Mouse (Mus musculus): ENCODE results near the gene Nfkbia. TPM values are rescaled to one million over a fixed set of nuclear protein-coding genes. Genes with fewer than 3 reads are reported as not detected.

Gene Nfkbia
- polyA plus RNA-seq (2015; fragmentation: Nextera tagmentation; extraction: Ambion mirVana), result 296 and 339 TPM in 2 replicates

GRCm38 (mm10) chr12:55492184-55492898 is at the start of gene Nfkbia:
TSS of gene Nfkbia (minus strand) at chr12:55492647.
- peak; percentile 90 for DNase-seq (ENCODE audit: low spot score)

GRCm38 (mm10) chr12:55539157-55539556 is 46.7 kb upstream of the Nfkbia start:
- DNase-seq (ENCODE audit: low spot score), result no peak

- no peak for DNase-seq (ENCODE audit: low spot score)
Measured at GRCm38 (mm10) chr12:55538328-55538971, 46.0 kb upstream of the Nfkbia start.

GRCm38 (mm10) chr12:55537742-55538141 is 45.3 kb upstream of the Nfkbia start:
- DNase-seq (ENCODE audit: low spot score), result no peak

DNA sequence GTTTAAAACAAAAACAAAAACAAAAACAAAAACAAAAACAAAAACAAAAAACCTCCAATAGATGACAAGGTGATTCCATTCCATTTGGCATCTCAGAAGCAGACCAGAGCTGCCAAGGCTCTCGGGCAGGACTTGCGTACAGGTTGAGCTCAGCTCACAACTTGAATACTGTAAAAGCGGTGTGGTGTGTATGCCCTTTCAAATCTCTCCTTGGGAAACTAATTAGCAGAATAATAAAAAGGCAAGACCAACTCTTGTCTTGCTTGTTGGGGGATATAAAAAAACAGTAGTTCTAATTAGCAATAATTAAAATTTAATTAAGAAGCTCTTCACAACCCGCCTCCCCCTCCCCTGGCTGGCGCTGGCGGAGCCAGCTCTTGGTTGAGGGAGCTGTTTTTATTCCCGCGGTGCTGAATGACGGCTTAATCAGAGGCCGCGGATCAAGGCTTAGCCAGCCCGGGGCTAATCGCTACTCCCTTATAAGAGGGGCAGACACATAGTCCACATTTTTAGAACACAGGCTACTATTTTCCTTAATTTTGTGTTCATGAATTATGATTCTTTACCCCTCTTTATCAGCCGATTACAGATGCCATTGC is 44.2 kb upstream of the Nfkbia start:
- DNase-seq (ENCODE audit: low spot score), result no peak

DNA sequence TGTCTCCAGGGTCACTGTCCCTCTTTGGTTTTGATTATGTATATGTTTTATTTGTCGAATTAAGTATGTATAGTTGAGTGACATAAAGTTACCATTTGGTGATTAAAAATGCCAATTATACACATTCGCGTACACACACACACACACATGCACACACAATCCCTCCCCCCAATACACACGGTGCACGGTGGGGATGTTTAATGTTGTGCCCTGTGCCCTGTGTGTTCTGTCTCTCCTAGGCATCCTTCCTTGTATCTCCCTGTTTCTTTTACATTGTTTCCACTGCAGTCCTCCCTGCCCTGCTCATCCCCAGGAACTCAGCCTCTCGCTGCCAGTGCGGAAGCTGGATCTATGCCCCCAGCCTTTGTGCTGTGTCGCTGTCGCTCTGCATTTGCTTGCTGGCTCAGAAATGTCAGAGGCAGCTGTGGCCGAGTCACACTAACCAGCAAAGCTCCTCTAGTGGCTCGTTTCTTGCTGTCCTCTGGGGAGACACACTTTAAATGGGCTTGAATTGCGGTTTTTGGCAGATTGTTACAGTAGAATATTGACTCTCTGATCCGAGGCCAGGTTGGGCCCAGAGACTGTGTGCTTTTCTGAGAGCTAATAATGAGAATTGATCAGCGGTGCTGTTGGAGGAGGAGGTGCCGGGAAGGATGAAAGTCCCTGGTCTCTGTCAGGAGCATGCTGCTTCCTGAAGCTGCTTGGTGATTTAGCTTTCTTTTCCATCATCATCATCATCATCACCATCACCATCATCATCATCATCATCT is 34.7 kb upstream of the Nfkbia start:
- DNase-seq (ENCODE audit: low spot score), result no peak

- peak; percentile 38 for DNase-seq (ENCODE audit: low spot score)
Measured at GRCm38 (mm10) chr12:55518061-55518738, 25.8 kb upstream of the Nfkbia start.

- DNase-seq (ENCODE audit: low spot score), result no peak
Measured at GRCm38 (mm10) chr12:55508817-55509216, 16.4 kb upstream of the Nfkbia start.

GRCm38 (mm10) chr12:55507332-55507935 is 15.0 kb upstream of the Nfkbia start:
- no peak for DNase-seq (ENCODE audit: low spot score)

DNA sequence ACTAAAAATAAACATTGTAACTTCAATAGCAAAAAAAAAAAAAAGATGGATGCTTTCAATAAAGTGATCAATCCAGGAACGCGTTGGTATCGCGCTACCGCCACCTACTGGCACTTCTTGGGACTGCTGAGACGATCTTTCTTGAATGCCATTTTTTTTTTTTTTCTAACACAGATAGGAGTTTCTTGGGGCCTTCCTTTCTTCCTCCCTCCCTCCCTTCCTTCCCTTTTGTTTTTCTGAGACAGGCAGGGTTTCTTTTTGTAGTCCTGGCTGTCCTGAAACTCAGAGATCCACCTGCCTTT is 13.5 kb upstream of the Nfkbia start:
- peak; percentile 86 for DNase-seq (ENCODE audit: low spot score)

DNA sequence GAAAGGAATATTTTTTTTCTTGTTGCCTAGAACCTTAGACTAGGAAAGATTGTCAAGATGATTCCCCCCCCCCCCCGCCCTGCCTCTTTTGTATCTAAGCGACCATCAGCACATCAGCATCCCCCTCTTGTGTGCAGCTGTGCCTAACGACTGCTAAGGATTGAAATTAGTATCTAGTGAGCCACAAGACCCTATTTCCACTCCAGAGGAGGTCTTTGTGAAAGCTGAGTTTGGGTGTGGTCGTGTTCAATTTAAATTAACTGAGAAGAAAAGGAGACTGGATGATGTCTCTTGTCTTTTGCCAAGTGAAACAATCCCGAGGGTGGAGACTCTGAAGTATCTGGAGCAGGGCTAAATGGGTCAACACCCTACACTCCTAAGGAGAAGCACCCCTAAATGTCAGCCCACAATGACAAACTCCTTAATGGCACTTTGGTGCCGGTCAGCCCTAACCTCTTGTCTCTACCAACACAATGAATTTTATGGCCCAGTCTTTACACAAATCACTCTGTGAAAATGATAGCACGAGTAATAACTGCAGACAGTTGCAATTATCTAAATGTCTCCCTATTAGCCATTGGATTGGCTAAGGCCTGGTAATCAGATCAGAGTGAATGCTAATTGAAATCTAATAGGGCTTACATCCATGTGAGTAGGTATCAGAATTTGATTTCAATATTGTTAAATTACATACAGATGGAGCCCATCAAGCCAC is 13.0 kb upstream of the Nfkbia start:
- no peak for DNase-seq (ENCODE audit: low spot score)

GRCm38 (mm10) chr12:55499031-55499430 is 6.6 kb upstream of the Nfkbia start:
- DNase-seq (ENCODE audit: low spot score), result peak; percentile 92

DNA sequence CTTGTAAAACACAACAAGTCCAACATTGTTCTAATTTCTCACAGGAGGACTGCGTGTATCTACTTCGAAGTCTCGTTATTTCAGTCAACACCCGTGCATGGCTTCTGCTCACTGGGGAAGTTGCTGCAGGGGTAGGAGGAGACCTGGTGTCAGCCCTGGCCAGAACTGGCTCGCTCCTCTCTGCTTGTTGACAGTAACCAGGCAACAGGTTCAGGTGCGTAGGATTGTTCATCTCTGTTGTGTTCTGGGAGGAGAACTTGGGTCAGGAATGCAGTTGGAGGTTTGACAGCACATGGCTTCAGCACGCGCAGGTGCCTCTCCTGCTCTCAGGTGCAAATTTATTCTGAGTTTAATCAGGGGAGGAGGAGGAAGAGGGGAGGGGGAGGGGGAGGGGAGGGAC is 5.3 kb upstream of the Nfkbia start:
- DNase-seq (ENCODE audit: low spot score), result peak; percentile 42

DNA sequence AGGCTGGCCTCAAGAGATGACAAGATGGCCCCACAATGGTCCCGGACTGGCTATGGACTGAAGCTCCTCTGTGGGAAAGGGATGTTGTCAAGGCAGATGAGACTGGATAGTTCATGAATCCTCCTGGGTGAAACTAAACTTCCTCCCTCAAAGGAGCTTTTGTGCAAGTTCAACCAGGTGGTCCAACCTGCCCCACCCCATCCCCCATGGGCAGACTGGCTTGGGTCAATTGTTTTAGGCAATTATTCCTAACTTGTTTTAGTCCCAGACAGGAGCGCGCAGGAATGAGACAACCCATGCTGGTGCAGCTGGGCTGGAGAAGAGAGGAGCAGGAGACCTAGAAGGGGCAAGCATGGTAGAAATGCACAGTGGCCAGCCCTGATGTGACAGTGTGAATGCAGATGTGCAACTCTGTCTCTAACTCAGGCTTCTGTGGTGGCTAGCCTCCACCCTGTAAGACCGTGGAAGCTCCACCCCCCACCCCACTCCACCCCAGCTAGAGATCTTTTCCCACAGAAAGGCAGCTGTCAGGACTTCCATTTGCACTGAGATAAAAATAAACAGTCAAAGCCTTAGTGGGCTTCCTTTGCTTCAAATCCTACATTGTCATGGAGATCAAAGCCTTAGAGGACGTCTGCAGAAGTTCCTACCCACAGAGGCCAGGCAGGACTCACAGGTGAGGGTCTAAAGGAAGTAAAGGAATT is 3.6 kb upstream of the Nfkbia start:
- DNase-seq (ENCODE audit: low spot score), result peak; percentile 42

GRCm38 (mm10) chr12:55495114-55495901 is 2.9 kb upstream of the Nfkbia start:
- peak; percentile 82 for DNase-seq (ENCODE audit: low spot score)

- no peak for DNase-seq (ENCODE audit: low spot score)
Measured at GRCm38 (mm10) chr12:55493381-55493780, 934 bp upstream of the Nfkbia start.

DNA sequence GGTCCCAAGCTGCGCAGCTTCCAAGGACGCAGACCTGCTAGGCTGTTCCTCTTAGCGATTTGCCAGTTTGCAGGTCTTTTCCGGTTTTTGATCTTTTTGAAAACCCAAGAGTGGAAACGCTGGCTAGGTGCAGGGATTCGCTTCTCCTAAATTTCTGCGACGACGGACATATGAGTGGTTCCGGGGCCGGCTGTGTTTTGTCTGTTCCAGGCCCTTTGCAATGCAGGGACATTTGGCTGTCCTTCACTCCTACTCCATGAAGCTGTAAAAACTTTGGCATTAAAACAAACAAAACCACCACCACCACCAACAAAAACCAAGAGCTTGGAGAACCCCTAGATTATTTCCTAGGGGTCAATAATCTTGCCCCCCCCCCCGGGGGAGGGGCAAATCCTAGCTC is 494 bp upstream of the Nfkbia start:
- no peak for DNase-seq (ENCODE audit: low spot score)

- DNase-seq (ENCODE audit: low spot score), result peak; percentile 84
Measured at GRCm38 (mm10) chr12:55491516-55492183, 797 bp downstream of the Nfkbia start.

Measured in thymus, postnatal 0 days (tissue).